Mouse (Mus musculus) neutrophil, adult 83 days (primary cell): ENCODE data around the gene Gal3st2. TPM values are rescaled to one million over a fixed set of nuclear protein-coding genes. Genes with fewer than 3 reads are reported as not detected.

Experiments
- total RNA-seq, 2 experiments: library from RNA; stranded (reverse); gene quantifications; one replicate each; pipeline ENCODE4 v1.2.4; 2023

Gene Gal3st2
- not detected for total RNA-seq

GRCm38 (mm10) chr1:93861048-93861447, at the start of gene Gal3st2:
Gal3st2 (plus strand) TSS chr1:93861306.

DNA sequence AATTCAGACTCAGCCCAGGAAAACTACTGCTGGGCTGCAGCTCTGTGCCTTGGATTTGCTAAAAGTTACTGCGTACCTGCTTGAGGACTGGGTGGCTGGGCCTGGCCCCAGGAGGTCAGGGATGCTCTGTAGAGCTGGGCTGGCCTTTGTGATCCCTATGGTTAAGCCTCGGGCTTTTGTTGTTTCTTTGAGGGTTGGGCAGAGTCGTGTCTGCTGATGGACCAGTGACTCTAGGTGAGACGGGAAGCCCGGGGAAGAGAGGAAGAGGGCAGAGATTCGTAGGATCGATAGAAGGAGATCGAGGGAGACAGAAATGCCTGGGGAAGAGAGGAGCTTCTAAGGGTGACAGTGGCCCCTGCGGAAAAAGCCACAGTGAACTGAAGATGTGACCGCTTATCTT, 36.5 kb upstream of the Gal3st2 start, which contains the start of gene D2hgdh:
Gene D2hgdh, plus strand, starts transcription at position 301 of the 400 bp plus-strand sequence.

DNA sequence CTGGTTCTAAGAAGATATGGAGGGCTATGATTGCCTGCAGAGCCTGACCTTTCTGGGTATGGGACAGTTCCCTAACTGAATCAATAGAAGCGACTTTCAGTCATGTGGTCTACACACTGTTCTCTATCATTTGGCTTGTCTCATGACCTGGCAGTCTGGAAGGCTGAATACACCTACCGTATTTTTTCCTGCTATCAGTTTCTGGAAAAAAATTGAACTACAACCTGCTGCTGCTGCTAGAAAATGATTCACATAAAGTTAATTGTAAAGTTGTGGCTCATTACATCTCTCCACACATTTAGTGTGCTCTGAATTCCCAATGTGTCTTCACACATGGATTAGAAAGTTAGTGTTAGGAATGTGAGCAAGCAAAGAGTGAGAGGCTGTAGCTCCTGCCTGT, 56.9 kb downstream of the Gal3st2 start, which contains the start of gene Gal3st2b:
Gene Gal3st2b, plus strand, starts transcription at position 301 of the 400 bp plus-strand sequence.

Other genes starting within 250 kb of the Gal3st2 start
- 10 to 100 TPM; 43.5 to 45.4 TPM for gene Stk25, start 202.6 kb upstream of the Gal3st2 start, total RNA-seq
- gene Bok, start 175.6 kb upstream of the Gal3st2 start, total RNA-seq, result not detected
- 10 to 100 TPM; 62.3 to 66.9 TPM for gene Atg4b, start 109.8 kb upstream of the Gal3st2 start, total RNA-seq
- 10 to 100 TPM; 24.2 to 29.2 TPM for gene Thap4, start 106.4 kb upstream of the Gal3st2 start, total RNA-seq
- gene Dtymk, start 59.4 kb upstream of the Gal3st2 start, total RNA-seq, result 10 to 100 TPM; 58.5 to 63.6 TPM
- gene Ing5, start 57.3 kb upstream of the Gal3st2 start, total RNA-seq, result 10 to 100 TPM; 20.7 to 22.5 TPM
- 10 to 100 TPM; 16.6 to 24.6 TPM for gene D2hgdh, start 36.4 kb upstream of the Gal3st2 start, total RNA-seq
- gene Gal3st2b, start 57.0 kb downstream of the Gal3st2 start, total RNA-seq, result under 1 TPM in 1 of 2 experiments, not detected in 1; 0.24 TPM
- gene Gal3st2c, start 129.2 kb downstream of the Gal3st2 start, total RNA-seq, result not detected
- not detected for gene Neu4, start 159.1 kb downstream of the Gal3st2 start, total RNA-seq
- under 1 TPM; 0.26 to 0.28 TPM for gene Pdcd1, start 191.2 kb downstream of the Gal3st2 start, total RNA-seq